Mouse (Mus musculus) midbrain, embryonic 16.5 days (tissue): ENCODE data around the gene 2010111I01Rik. TPM values are rescaled to one million over a fixed set of nuclear protein-coding genes. Genes with fewer than 3 reads are reported as not detected.
"Not testable (repeated sequence)": the region's sequence is repeated elsewhere in the genome, so short reads cannot be mapped to it uniquely, and the experiment has no call there.

Experiments
- ATAC-seq: fragments of 200-750 bp; cut with Nextera tagmentation; 2 replicates; pipeline ENCODE4 v1.8.0; 2017; ENCODE audit warnings: moderate TSS enrichment
- H3K27ac ChIP-seq: fragments of 300-500 bp; sonication (generic); 2 replicates; pipeline ENCODE4 v1.5.1; 2014; ENCODE audit warnings: mild to moderate bottlenecking, low read length, mixed read lengths
- H3K27me3 ChIP-seq: fragments of 300-500 bp; sonication (generic); 2 replicates; pipeline ENCODE4 v1.6.1; 2014; ENCODE audit warnings: low read depth, low read length, mixed read lengths; ENCODE audit not compliant: control insufficient read depth, insufficient read depth
- H3K36me3 ChIP-seq: fragments of 300-500 bp; sonication (generic); 2 replicates; pipeline ENCODE4 v1.6.1; 2014; ENCODE audit warnings: mild to moderate bottlenecking, low read length, moderate library complexity, mixed read lengths; ENCODE audit not compliant: control insufficient read depth, insufficient read depth
- H3K4me1 ChIP-seq: fragments of 300-500 bp; sonication (generic); 2 replicates; pipeline ENCODE4 v1.6.1; 2014; ENCODE audit warnings: mild to moderate bottlenecking, low read length, mixed read lengths; ENCODE audit not compliant: control insufficient read depth, insufficient read depth
- H3K4me2 ChIP-seq: fragments of 300-500 bp; sonication (generic); 2 replicates; pipeline ENCODE4 v1.6.1; 2014; ENCODE audit warnings: mild to moderate bottlenecking, low read length, mixed read lengths
- H3K4me3 ChIP-seq: fragments of 300-500 bp; sonication (generic); 2 replicates; pipeline ENCODE4 v1.5.1; 2014; ENCODE audit warnings: low read depth, mild to moderate bottlenecking, low read length, moderate library complexity, mixed read lengths
- H3K9ac ChIP-seq: fragments of 300-500 bp; sonication (generic); 2 replicates; pipeline ENCODE4 v1.6.1; 2014; ENCODE audit warnings: low read depth, low read length, mixed read lengths
- H3K9me3 ChIP-seq: fragments of 300-500 bp; sonication (generic); replicated peaks from 2 replicates; pipeline ENCODE4 v1.6.1; 2014; ENCODE audit warnings: mild to moderate bottlenecking, low read length, mixed read lengths; ENCODE audit not compliant: control insufficient read depth, poor library complexity, severe bottlenecking
- WGBS: fragments of 180-500 bp; shearing (Covaris S2); extraction: QIAGEN DNeasy Blood & Tissue Kit; methylation state at CpG from one replicate; pipeline ENCODE4 v1.1.7; 2014; 5-methylcytosine and 5-hydroxymethylcytosine counted together
- polyA plus RNA-seq: library from polyadenylated mRNA; unstranded; fragments of >200 nt; fragmentation: Nextera tagmentation; extraction: Ambion mirVana; gene quantifications from 2 replicates; pipeline ENCODE4 v1.2.1, GENCODE M21; 2015

2010111I01Rik gene
- polyA plus RNA-seq, 1 experiment from 2014 or later, result 25.5 TPM

DNA sequence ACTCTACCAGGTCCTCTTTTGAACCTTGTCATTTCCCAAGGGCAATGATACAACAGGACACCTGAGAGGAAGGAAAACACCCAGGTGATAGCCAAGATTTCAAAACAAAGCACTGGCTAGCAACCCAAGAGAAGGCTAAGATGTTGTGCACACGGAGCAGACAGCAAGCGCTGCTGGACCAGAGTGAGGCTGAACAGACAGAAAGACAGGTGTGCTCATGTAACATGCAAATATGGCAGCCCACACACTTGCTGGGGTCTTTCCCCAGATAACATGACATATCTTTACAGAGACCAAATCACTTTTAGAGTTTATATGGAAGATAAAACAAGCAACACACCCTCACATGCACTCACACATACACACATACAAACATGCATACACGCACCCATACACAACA, 379.8 kb downstream of the 2010111I01Rik start:
- H3K9ac ChIP-seq, result no peak overlapping the region
- WGBS, result 93% methylated on average over 3 of the region's 3 CpGs
- no peak for ATAC-seq
- H3K27me3 ChIP-seq, result no peaks in the 10 kb centered on the region
- no peak overlapping the region for H3K4me3 ChIP-seq
- H3K4me2 ChIP-seq, result no peak overlapping the region
- no peaks in the 10 kb centered on the region for H3K4me1 ChIP-seq
- no peaks in the 10 kb centered on the region for H3K36me3 ChIP-seq
- no peaks in the 10 kb centered on the region for H3K9me3 ChIP-seq
- no peak overlapping the region for H3K27ac ChIP-seq

- Histone ChIP-seq H3K27me3 (no peaks in the 10 kb centered on the region), H3K9me3 (no peaks in the 10 kb centered on the region), H3K9ac (no peak overlapping the region), H3K36me3 (no peaks in the 10 kb centered on the region), H3K4me2 (no peak overlapping the region), H3K4me3 (no peak overlapping the region), H3K27ac (no peak overlapping the region), H3K4me1 (no peaks in the 10 kb centered on the region)
- no peak for ATAC-seq
- 76% methylated on average over 5 of the region's 5 CpGs for WGBS
Observed at GRCm38 (mm10) chr13:63345476-63346225, 381.0 kb downstream of the 2010111I01Rik start.

DNA sequence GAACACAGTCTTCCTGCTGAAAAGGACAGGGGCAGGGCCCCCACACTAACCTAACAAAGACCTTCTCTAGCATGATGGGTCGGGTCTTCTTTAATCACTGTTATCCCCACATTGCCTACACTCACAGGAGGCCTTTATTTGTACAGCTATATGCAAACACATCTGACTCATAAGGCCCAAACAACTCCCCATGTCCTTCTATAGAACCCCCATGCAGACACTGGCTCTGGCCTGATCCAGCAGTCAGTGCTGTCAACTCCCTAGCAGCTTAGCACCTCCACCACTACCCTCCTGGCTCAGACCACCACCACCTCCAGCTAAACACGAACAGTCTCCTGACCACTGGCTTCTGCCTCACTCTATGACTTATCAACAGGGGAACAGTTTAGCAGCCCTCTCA, 382.9 kb downstream of the 2010111I01Rik start:
- ATAC-seq, result no peak
- H3K4me2 ChIP-seq, result no peak overlapping the region

DNA sequence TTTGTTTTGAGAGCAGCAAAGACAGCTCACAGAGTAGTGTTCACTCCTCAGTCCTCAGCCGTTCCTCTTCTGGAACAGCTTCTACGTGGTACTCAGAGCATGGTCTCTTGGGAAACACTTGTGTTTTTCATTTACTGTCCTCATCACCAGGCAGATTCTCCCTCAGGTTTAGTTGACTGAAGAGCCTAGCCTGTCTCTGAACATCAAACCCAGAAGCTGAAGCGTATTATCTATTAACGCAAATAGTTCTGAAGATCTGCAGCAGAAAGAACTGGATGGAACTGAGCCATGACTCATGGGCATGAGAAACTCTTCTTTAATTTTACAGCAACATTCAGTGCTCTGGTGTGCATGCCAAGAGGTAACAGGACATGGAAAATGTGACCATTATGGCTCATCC, 385.4 kb downstream of the 2010111I01Rik start:
- ATAC-seq, result no peak
- Histone ChIP-seq H3K9ac (no peak overlapping the region), H3K9me3 (no peaks in the 10 kb centered on the region), H3K27me3 (no peaks in the 10 kb centered on the region), H3K4me1 (no peaks in the 10 kb centered on the region), H3K27ac (no peak overlapping the region), H3K4me3 (no peak overlapping the region), H3K36me3 (no peaks in the 10 kb centered on the region), H3K4me2 (no peak overlapping the region)
- WGBS, result 91% methylated on average over 4 of the region's 4 CpGs

More for the DNA sequence above, 382.9 kb downstream of the 2010111I01Rik start:
- Histone ChIP-seq H3K4me3 (no peak overlapping the region), H3K9ac (no peak overlapping the region), H3K9me3 (no peaks in the 10 kb centered on the region), H3K27me3 (no peaks in the 10 kb centered on the region), H3K4me1 (no peaks in the 10 kb centered on the region), H3K36me3 (no peaks in the 10 kb centered on the region), H3K27ac (no peak overlapping the region)
- 94% methylated on average over 2 of the region's 2 CpGs for WGBS

DNA sequence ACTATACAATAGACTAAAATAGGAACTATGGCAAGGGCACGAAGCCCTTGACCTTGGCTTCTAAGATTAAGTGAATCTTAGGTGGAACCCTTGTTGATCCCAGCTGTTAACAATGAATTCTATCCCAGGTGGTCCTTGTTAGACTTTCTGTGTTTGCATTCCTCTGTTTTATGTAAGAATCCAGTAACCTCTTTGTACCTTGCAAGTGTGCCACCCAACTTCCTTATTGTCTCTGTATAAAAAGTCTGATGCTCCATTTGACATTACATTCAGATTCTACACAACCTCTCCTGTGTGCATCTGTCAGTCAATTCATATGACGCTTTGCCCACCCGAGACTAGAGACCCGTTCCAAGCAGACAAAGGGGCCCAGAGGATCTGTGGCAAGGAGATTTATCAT, 388.6 kb downstream of the 2010111I01Rik start:
- not testable (repeated sequence) for H3K4me1 ChIP-seq, H3K9me3 ChIP-seq, H3K27ac ChIP-seq, ATAC-seq, H3K9ac ChIP-seq, H3K36me3 ChIP-seq, H3K27me3 ChIP-seq, H3K4me2 ChIP-seq, H3K4me3 ChIP-seq
- WGBS, result 73% methylated on average over 4 of the region's 4 CpGs

- Histone ChIP-seq H3K9ac (no peak overlapping the region), H3K9me3 (no peaks in the 10 kb centered on the region), H3K4me2 (no peak overlapping the region), H3K27ac (no peak overlapping the region), H3K27me3 (no peaks in the 10 kb centered on the region), H3K4me3 (no peak overlapping the region), H3K4me1 (no peaks in the 10 kb centered on the region), H3K36me3 (no peaks in the 10 kb centered on the region)
- ATAC-seq, result no peak
- 92% methylated on average over 4 of the region's 4 CpGs for WGBS
Observed at GRCm38 (mm10) chr13:63356101-63356500, 391.4 kb downstream of the 2010111I01Rik start.

DNA sequence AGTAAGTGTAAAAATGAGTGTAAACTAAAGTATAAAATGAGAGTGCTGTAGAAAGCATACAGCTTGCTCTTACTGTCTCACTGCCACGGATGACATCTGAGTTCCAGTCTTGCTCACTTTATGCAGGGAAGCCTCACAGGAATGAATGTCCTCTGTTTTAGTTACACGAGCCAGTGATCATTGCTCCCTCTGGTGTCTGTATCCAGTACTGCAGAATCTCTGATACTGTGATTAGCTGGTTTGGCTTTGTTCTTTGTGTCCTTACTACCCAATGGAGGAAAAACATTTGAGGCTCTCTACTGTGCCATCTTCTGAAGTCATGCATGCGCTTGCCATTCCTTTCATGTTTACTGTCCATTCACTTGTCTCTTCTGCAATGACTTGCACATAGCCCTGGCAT, 391.9 kb downstream of the 2010111I01Rik start:
- Histone ChIP-seq H3K4me1 (no peaks in the 10 kb centered on the region), H3K4me3 (no peak overlapping the region), H3K27ac (no peak overlapping the region), H3K27me3 (no peaks in the 10 kb centered on the region), H3K9ac (no peak overlapping the region), H3K36me3 (no peaks in the 10 kb centered on the region), H3K9me3 (no peaks in the 10 kb centered on the region), H3K4me2 (no peak overlapping the region)
- ATAC-seq, result 0 out of 2 replicates have a peak, but pooled peaks have one; percentile 36
- WGBS, result 40% methylated on average over 3 of the region's 3 CpGs

GRCm38 (mm10) chr13:63359393-63359792, 394.7 kb downstream of the 2010111I01Rik start:
- 92% methylated on average over 4 of the region's 4 CpGs for WGBS
- H3K4me2 ChIP-seq, result no peak overlapping the region
- H3K27ac ChIP-seq, result no peak overlapping the region
- H3K27me3 ChIP-seq, result no peaks in the 10 kb centered on the region
- no peak overlapping the region for H3K4me3 ChIP-seq
- no peaks in the 10 kb centered on the region for H3K36me3 ChIP-seq
- no peak overlapping the region for H3K9ac ChIP-seq
- ATAC-seq, result no peak
- H3K9me3 ChIP-seq, result no peaks in the 10 kb centered on the region
- no peaks in the 10 kb centered on the region for H3K4me1 ChIP-seq

- Histone ChIP-seq H3K9ac (no peak overlapping the region), H3K4me2 (no peak overlapping the region), H3K4me3 (no peak overlapping the region), H3K9me3 (no peaks in the 10 kb centered on the region), H3K27ac (no peak overlapping the region), H3K4me1 (no peaks in the 10 kb centered on the region), H3K36me3 (no peaks in the 10 kb centered on the region), H3K27me3 (no peaks in the 10 kb centered on the region)
- no peak for ATAC-seq
- 94% methylated on average over 4 of the region's 4 CpGs for WGBS
Observed at GRCm38 (mm10) chr13:63360111-63360885, 395.6 kb downstream of the 2010111I01Rik start.
